Mouse (Mus musculus) G1E (cell line): ENCODE measurements at regions not wholly inside any gene's neighbourhood (a gene's known extent, or its start where the extent isn't known, plus 50 kb on each side); places are given as distances from the start of the nearest gene placed in this dataset.

Source experiments
- CTCF ChIP-seq: IDR thresholded peaks from 2 replicates; pipeline ENCODE4 v1.5.1; 2012; ENCODE audit warnings: low read depth, low read length, inconsistent platforms, mixed read lengths
- GATA1 ChIP-seq: IDR thresholded peaks from 2 replicates; pipeline ENCODE4 v1.6.1; 2012; ENCODE audit warnings: borderline replicate concordance, low read length, inconsistent platforms, mixed read lengths

DNA sequence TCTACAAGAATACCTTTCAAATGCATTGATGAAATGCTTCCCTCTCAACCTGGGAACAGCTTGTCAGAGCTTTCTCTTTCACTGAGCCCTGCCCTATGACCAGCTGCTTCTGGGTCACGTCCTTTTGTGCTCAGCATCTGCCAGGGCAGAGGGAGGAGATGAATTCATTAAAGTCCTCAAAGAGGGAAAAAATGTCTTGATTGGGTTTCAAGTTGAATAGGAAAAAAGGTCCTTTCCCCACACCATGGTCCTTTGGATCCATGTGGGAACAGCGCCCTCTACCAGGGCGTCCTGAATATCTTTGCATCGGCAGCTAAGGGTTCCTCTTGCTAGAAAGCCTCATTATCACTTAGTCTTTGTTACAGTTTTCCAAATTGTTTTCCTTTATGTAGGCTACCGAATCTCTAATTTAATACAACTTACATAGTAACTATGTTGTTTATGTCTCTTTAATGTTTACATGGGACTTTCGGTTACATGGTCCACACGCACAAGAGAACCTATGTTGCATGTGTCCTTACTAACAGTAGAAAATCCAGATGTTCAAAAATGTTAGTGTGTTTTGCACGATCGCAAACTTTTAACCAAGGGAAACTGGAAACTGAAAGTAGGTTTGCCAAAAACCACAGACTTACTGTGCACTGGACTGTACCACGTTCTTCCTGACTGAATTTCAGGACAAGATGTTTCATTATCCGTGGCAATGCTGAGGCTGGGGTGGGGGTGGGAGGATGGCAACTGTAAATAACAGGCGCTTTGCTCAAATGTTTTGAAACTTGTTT lies 222.6 kb downstream of the Hace1 start:
- TF ChIP-seq CTCF (no peak), GATA1 (no peak)
